Mouse (Mus musculus): ENCODE data around the gene Galr2.

Galr2 gene

DNA sequence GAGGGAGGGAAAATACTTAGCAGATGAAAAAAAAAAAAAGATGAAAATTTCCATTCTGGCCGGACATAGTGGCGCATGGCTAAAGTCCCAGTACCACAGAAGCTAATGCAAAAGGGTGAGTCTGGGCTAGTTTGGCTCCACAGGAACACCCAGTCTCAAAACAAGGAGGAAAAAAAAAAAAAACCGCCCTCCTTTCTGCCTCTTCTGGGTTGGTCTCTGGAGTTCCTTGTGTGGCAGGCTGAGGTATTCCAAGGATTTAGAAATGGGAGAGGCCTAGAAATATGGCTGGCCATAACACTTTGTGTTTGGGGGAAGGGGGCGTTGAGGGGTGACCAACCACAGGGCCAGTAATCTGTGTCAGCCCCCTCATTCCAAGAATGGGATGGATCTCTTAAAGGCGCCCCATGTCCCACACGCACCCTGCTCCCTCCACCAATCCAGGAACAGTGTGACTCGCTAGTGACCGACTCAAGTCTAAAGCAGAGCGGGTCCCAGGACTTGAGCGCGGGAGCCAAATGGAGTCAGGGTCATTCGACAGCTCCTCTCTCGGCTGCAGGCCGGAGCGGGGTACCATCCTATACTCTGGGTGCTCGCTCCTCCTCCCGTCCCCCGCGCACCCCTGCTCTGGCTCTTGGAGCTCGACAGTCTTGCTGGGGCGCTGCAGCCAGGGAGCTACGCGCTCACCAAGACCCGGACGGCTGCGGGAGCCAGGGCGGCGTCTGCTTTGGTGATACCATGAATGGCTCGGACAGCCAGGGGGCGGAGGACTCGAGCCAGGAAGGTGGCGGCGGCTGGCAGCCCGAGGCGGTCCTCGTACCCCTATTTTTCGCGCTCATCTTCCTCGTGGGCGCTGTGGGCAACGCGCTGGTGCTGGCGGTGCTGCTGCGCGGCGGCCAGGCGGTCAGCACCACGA is at the start of gene Galr2:
TSS of gene Galr2 (plus strand) at position 189 of the 913 bp plus-strand sequence.
- no peak for DNase-seq (ENCODE audit: low read depth)

- DNase-seq (ENCODE audit: low read depth): no peak
Measured at GRCm38 (mm10) chr11:116232427-116232826, 48.3 kb upstream of the Galr2 start.

GRCm38 (mm10) chr11:116234901-116235300 is 45.8 kb upstream of the Galr2 start:
- no peak for DNase-seq (ENCODE audit: low read depth)

DNA sequence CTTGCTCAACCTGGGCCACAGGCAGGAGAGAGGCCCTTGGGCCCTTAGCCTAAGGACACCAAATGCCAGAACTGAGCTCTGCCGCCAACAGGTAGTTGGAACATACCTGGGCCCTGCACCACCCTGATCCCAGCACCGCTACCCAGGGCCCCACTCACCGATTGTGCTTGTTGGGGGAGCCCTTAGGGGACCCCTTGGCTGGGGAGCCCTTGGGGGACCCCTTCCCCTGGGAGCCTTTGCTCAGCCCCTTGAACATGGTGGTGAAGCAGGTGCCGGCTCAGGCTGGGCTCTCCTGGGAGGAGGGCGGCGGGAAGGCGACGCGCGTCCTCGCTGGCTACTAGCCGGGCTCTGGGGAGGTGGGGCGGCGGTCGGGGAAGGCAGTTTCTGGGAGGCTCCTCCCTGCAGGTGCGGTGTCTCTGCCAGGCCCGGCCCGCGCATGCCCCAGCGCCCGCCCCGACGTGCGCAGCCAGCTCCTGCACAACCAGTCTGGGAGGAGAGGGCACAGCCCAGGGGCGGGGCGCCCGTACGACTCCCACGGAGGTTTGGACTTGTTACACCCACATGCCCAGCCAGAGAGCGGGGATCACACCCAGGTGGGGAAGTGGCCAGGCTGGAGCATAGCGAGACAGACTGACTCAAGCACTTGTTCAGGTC is 42.9 kb upstream of the Galr2 start, which contains the start of gene Evpl:
TSS of gene Evpl (minus strand) at position 336 of the 654 bp plus-strand sequence.
- no peak for DNase-seq (ENCODE audit: low read depth)

DNA sequence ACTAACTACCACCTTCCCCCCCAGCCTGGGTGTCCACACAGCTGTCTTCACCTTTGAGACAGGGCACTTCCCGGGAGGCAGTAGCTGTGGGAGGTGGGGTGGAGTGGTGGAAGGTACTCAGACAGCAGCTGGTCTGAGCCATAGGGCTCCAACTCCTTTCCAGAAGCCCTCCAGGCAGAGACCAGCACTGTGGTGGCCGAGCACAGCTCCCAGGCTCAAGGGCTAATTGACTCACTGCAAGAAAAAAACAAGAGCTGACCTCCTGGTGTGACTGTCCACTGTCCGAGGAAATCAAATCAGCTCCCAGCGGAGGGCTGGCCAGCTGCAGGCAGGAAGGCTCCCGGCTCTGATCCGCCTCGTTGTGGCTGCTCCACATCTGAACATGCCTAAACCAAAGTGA is 40.9 kb upstream of the Galr2 start:
- no peak for DNase-seq (ENCODE audit: low read depth)

- DNase-seq (ENCODE audit: low read depth): no peak
Measured at GRCm38 (mm10) chr11:116241744-116242235, 38.9 kb upstream of the Galr2 start.

DNA sequence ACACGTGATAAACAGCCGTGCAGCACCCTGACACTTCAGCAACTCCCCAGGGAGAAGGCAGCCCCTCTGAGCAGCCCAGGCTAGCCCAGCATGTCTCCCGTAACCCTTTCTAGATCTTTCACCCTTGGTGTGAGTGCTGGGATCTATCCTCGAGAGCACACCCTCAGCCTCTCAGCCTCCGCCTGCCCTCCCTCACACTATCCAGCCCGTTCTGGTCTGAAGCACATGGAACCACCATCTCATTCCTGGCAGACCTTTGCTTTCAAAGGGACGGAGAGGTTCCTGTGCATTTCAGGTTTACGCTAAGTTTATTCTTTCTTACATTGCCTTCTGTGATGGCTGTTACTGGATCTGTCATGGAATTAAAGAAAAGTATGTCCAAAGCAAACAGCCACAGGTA is 36.2 kb upstream of the Galr2 start:
- DNase-seq (ENCODE audit: low read depth): no peak

GRCm38 (mm10) chr11:116245616-116246015 is 35.1 kb upstream of the Galr2 start:
- DNase-seq (ENCODE audit: low read depth): no peak

DNA sequence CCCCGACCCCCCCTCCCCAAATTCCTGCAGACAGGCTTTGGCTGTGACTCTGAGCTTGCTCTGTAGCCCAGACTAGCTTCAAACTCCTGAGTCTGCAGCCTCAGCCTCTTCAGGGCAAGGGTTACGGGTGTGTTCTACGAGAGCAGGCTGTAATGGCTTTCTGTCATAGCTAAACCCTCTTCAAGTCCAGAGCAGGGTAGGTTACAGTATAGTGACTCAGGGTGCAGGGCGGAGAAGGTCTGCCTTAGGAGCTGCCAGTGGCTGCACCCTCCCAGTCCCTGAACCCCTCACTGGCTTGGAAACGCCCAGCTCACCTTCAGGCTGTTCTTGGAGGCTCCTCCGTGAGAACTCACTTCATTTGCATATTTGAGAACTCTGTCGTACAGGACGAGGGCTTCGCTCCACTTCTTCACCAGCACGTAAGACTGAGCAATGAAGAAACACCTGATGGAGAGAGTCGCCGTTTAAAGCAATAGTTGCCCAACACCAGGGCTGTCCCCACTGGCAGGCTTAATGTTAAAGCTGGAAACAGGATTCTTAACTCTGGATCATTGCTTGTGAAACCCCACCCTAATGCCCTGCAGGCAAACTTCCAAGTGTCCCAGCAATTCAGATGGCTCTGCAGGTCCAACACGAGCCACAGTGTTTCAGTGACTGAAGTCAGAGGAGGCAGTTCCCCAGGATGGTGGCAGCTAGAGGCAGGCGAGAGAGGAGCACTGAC is 33.1 kb upstream of the Galr2 start:
- no peak for DNase-seq (ENCODE audit: low read depth)

GRCm38 (mm10) chr11:116250898-116251297 is 29.8 kb upstream of the Galr2 start:
- DNase-seq (ENCODE audit: low read depth): no peak

DNA sequence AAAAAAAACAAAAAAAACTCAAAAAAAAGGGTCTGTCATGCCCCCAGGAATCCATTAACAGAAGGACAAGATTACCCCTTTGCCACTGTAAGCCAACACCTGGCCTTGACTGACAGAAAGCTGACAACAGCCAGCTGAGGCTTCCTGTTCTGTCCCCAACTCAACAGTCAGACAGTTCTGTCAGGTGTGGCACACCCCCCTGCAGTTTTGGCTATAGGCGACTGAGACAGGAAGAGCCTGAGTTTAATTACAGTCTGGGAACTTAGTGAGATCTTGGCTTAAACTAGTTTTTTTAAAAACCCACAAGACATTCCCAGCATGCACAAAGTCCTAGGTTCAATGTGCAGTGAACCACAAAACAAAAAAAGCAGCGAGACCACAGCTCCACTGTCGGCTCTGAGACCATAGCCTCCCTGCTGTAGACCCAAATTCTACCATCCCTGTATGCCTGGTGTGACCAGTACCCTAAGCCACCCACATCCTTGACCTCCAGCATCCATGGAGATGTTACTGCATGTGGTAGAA is 27.6 kb upstream of the Galr2 start:
- peak; percentile 88 for DNase-seq (ENCODE audit: low read depth)

DNA sequence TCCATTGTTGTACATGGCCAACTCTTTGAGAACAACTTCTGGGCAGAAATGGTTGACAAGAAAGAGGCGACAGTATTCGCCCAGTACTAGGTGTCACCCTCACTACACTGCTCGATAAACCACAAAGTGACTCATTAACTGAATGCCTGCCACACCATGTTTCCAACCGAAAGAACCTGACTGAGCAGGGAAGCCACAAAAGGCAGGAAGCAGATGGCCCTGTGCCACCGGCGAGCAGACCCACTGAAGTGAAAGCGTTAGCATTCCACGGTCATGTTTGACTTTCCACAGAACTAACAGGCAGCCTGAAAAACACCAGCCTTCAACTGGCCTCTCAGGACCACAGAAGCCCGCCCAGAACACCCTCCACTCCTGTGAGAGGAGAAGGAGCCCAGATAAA is 26.1 kb upstream of the Galr2 start:
- peak; percentile 99 for DNase-seq (ENCODE audit: low read depth)

- peak; percentile 76 for DNase-seq (ENCODE audit: low read depth)
Measured at GRCm38 (mm10) chr11:116255090-116255981, 25.4 kb upstream of the Galr2 start.

GRCm38 (mm10) chr11:116255982-116256675 is 24.6 kb upstream of the Galr2 start:
- peak; percentile 86 for DNase-seq (ENCODE audit: low read depth)

DNA sequence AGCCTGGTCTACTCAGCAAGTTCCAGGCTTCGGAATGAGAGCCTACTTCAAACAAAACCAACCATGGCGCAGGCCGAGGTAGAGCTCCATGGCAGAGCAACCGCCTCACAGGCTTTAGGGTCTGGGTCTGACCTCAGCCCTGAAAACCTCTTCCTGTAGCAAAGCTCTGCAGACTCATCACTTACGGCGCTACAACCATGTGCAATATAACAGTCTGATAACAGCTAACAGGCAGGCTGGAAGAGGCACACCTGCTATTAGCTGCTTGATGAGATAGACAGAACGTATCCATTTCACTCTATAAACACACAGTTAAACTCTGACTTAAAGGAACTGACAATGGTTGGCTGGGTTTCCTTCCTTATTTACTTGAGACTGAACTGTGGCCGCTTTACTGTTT is 21.3 kb upstream of the Galr2 start:
- DNase-seq (ENCODE audit: low read depth): peak; percentile 85

DNA sequence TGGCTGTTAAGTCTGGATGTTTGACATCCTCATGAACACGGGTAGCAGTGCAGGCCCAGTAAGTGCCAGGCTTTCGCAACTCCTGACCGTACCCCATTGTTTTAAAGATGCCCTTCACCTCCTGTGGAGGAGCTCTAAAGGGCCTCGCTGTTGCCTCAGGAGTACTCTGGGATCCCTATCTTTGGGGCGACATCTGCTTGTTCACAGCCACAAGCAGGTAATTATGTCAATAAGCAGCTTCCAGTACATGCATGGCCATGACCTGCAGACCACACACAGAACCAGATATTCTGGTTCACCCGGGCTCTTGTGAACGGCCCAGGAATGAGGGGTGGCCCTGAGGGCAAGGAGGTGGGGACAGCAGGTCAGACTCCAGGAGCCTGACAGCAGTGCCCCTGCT is 20.5 kb upstream of the Galr2 start:
- peak; percentile 48 for DNase-seq (ENCODE audit: low read depth)

- DNase-seq (ENCODE audit: low read depth): peak; percentile 24
Measured at GRCm38 (mm10) chr11:116265352-116265751, 15.4 kb upstream of the Galr2 start.

- DNase-seq (ENCODE audit: low read depth): peak; percentile 41
Measured at GRCm38 (mm10) chr11:116265850-116266249, 14.9 kb upstream of the Galr2 start.

DNA sequence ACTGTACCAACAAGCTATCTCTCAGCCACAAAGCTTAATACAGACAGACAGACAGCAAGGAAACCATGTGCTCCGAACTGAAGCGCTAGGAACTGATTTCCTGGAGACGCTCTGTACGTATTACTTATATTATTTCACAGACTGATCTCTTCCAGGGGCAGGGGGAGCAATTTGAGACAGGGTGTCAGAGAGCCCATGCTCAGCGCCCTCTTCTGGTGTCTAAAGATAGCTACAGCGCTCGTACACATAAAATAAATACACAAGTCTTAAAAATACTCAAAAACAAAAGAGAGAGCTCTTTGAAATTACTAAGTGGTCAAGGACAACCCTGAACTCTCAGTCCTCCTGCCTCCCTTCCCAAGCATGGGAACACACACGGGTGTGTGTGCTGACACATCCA is 13.1 kb upstream of the Galr2 start:
- peak; percentile 59 for DNase-seq (ENCODE audit: low read depth)

- DNase-seq (ENCODE audit: low read depth): no peak
Measured at GRCm38 (mm10) chr11:116268313-116268712, 12.4 kb upstream of the Galr2 start.
